Mouse (Mus musculus): ENCODE results near the gene Mcts1. TPM values are rescaled to one million over a fixed set of nuclear protein-coding genes. Genes with fewer than 3 reads are reported as not detected.
A peak's percentile ranks its signal among the peaks of the same experiment; 100 is the strongest.

Mcts1 gene
- polyA plus RNA-seq (2015; fragmentation: Nextera tagmentation; extraction: Ambion mirVana) = 163 and 167 TPM in 2 replicates

DNA sequence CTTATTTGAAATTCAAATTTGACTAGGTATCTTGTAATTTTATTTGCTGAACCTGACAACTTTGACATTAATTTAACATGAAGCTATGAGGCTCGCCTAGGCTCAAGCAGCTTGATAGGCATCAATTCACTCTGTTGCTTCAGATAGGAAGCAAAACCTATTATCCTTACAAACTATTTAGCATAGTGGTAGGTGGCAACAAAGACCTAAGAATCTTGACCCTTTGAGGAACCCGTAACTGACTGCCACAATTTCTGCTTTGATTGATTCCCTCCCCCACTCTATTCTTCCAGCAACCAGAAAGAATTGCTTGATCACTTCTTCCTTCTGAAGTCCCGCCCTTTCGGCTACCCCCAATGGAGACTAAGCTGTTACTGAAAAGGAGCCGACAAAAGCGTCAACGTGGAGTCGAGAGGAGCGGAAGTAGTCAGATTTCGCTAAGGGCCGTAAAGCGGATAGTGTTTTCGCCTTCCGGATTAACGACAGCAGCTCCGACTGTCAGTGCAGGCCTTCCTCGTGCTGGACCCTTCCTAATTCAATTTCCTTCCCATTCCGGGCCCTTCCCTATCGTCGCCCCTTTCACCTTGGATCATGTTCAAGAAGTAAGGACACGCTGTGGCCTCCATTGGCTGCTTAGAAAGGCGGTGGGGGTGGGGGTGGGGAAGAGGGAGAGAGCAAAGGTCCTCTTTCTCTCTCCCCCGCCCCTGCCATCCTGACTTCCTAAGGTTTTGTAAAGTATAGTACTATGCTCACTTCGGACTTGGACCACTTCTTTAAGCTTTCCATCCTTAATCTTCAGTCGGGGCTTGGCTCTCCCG, at the start of gene Mcts1:
Gene Mcts1 (plus strand): TSS at position 402 of the 818 bp plus-strand sequence.
- ATAC-seq = peak; percentile 95
- no peaks in the 10 kb centered on the region for H3K9me3 ChIP-seq (ENCODE audit: control insufficient read depth, low read length)
- H3K4me1 ChIP-seq (replicated peaks; ENCODE audit: control insufficient read depth, insufficient read depth, low read length) = no peaks in the 10 kb centered on the region
- H3K9ac ChIP-seq (replicated peaks; ENCODE audit: low read depth, low read length) = peak within 1 kb of the TSS; percentile 64
- no peaks in the 10 kb centered on the region for H3K36me3 ChIP-seq (ENCODE audit: control insufficient read depth, insufficient read depth)
- peak within 1 kb of the TSS; percentile 86 for H3K27ac ChIP-seq (ENCODE audit: low read length)
- no peaks in the 10 kb centered on the region for H3K27me3 ChIP-seq (replicated peaks; ENCODE audit: control insufficient read depth, insufficient read depth, low read length)
- H3K4me2 ChIP-seq (ENCODE audit: low read length) = peak within 1 kb of the TSS; percentile 65
- 13% methylated on average over 23 of the region's 26 CpGs for WGBS
- H3K4me3 ChIP-seq (replicated peaks; ENCODE audit: low read length) = peak within 1 kb of the TSS; percentile 56

DNA sequence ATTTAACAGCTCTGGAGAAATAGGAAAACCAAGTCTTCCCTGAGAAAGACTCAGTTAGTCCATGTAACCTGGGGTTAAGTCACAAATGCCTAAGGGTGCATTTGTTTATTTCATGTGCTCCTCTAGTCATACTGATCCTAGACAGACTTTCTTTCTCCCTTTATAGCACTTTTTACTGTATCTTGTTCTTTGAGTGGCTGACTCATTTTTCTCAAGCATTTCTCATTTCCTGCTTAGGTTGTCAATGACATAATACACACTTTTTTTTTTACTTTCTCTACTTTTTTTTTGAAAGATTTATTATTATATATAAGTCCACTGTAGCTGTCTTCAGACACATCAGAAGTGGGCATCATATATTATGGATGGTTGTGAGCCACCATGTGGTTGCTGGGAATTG, 47.1 kb upstream of the Mcts1 start:
- H3K27me3 ChIP-seq (replicated peaks; ENCODE audit: control insufficient read depth, insufficient read depth, low read length) = no peaks in the 10 kb centered on the region
- no peak for ATAC-seq
- no peaks in the 10 kb centered on the region for H3K4me1 ChIP-seq (replicated peaks; ENCODE audit: control insufficient read depth, insufficient read depth, low read length)
- H3K36me3 ChIP-seq (ENCODE audit: control insufficient read depth, insufficient read depth) = no peaks in the 10 kb centered on the region
- H3K9ac ChIP-seq (replicated peaks; ENCODE audit: low read depth, low read length) = no peak overlapping the region
- H3K4me2 ChIP-seq (ENCODE audit: low read length) = no peak overlapping the region
- H3K4me3 ChIP-seq (replicated peaks; ENCODE audit: low read length) = no peak overlapping the region
- no peak overlapping the region for H3K27ac ChIP-seq (ENCODE audit: low read length)
- H3K9me3 ChIP-seq (ENCODE audit: control insufficient read depth, low read length) = no peaks in the 10 kb centered on the region

DNA sequence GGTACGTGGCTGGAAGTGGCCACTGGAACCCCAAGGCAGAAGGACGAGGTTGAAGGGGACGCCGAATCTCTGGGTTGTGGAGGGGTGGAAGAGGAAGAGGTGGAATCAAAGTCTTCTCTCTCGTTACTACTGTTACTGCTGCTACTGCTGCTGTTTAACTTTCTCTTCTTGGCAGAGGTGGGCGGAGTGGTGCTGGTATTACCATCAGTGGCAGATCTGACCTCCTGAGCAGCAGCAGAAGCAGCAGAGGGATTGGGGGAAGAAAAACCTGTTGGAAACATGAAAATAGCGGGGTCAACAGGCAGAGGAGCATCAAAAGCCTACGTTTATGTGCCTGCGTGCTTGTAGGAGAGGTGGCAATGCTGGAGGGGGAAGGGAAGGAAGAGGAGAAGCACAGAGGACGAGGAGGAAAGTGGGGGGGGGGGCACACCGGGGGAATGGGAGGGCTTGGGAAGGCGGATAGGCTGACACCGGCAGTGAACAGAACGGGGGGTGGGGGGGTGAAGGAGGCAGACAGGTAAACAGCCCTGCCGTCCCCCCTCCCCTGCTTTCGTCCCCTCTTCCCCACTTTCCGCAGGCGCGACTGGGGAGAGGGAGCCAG, 36.3 kb upstream of the Mcts1 start:
- 17% methylated on average over 9 of the region's 19 CpGs for WGBS
- peak overlapping the region; percentile 93 for H3K27ac ChIP-seq (ENCODE audit: low read length)
- peaks cover 6% of the 10 kb centered on the region; the same call in 1 of the 2 replicates for H3K4me1 ChIP-seq (replicated peaks; ENCODE audit: control insufficient read depth, insufficient read depth, low read length)
- ATAC-seq = peak; percentile 34
- H3K4me2 ChIP-seq (ENCODE audit: low read length) = peak overlapping the region; percentile 71
- no peaks in the 10 kb centered on the region for H3K9me3 ChIP-seq (ENCODE audit: control insufficient read depth, low read length)
- no peaks in the 10 kb centered on the region for H3K27me3 ChIP-seq (replicated peaks; ENCODE audit: control insufficient read depth, insufficient read depth, low read length)
- H3K4me3 ChIP-seq (replicated peaks; ENCODE audit: low read length) = peak overlapping the region; percentile 56
- peak overlapping the region; percentile 69 for H3K9ac ChIP-seq (replicated peaks; ENCODE audit: low read depth, low read length)
- no peaks in the 10 kb centered on the region for H3K36me3 ChIP-seq (ENCODE audit: control insufficient read depth, insufficient read depth)

DNA sequence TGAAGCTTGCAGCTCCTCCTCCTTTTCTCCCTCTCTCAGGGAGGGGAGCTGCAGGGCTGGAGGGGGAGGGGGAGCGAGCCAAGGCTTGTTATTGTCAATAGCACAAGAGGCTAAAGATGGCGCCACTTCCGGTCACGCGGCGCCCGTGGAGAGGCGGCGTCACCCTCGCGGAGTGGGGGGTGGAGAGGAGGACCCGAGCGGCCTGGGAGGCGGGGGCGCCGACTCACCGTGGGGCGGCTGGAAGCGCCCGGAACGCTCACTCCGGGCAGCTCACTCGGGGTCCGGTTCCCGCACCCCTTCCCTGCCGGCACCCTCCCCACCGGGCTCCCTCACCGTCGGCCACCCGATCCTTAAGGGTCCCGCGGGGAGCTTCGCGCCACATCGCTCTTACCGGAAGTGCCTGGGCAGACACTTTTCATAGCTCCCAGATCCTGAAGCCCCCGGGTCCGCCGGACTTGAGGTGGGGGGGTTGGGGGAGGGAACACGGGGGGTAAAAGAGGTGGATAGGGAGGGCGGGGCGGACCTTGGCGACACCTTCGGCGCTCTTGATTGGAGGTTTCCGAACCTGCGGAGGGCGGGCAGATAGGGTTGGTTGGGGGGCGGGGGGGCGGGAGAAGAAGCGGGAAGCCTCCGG, 35.7 kb upstream of the Mcts1 start:
- peak overlapping the region; percentile 56 for H3K4me3 ChIP-seq (replicated peaks; ENCODE audit: low read length)
- peak overlapping the region; percentile 71 for H3K4me2 ChIP-seq (ENCODE audit: low read length)
- H3K4me1 ChIP-seq (replicated peaks; ENCODE audit: control insufficient read depth, insufficient read depth, low read length) = peaks cover 6% of the 10 kb centered on the region; the same call in 1 of the 2 replicates
- peak overlapping the region; percentile 69 for H3K9ac ChIP-seq (replicated peaks; ENCODE audit: low read depth, low read length)
- ATAC-seq = peak; percentile 95
- H3K9me3 ChIP-seq (ENCODE audit: control insufficient read depth, low read length) = no peaks in the 10 kb centered on the region
- no peaks in the 10 kb centered on the region for H3K27me3 ChIP-seq (replicated peaks; ENCODE audit: control insufficient read depth, insufficient read depth, low read length)
- peak overlapping the region; percentile 93 for H3K27ac ChIP-seq (ENCODE audit: low read length)
- H3K36me3 ChIP-seq (ENCODE audit: control insufficient read depth, insufficient read depth) = no peaks in the 10 kb centered on the region
- 23% methylated on average over 30 of the region's 52 CpGs for WGBS

DNA sequence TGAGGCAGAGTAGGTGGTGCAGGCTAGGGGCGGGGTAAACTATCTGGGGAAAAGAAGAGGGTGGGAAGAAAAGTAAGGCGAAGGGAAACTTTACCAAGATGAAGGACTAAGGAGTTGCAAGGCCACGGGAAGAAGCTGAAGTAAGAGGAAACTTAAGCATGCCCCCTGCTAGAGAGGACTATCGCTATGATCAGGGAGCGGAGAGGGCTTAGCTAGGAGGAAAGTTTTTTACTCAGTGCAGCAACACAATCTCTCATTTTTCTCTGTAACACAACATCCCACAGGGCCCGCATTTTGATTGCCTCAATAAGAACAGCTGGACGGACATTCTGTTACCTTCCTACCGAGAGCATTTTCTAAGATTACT, 35.2 kb upstream of the Mcts1 start:
- Histone ChIP-seq H3K4me2 (ENCODE audit: low read length) (peak overlapping the region; percentile 47), H3K9ac (replicated peaks; ENCODE audit: low read depth, low read length) (peak overlapping the region; percentile 69), H3K9me3 (ENCODE audit: control insufficient read depth, low read length) (no peaks in the 10 kb centered on the region), H3K27ac (ENCODE audit: low read length) (peak overlapping the region; percentile 33; the same call in 1 of the 2 replicates), H3K27me3 (replicated peaks; ENCODE audit: control insufficient read depth, insufficient read depth, low read length) (no peaks in the 10 kb centered on the region), H3K4me3 (replicated peaks; ENCODE audit: low read length) (peak overlapping the region; percentile 56), H3K36me3 (ENCODE audit: control insufficient read depth, insufficient read depth) (no peaks in the 10 kb centered on the region), H3K4me1 (replicated peaks; ENCODE audit: control insufficient read depth, insufficient read depth, low read length) (peaks cover 6% of the 10 kb centered on the region; the same call in 1 of the 2 replicates)
- ATAC-seq = no peak
- WGBS = 13% methylated on average over 8 of the region's 8 CpGs

DNA sequence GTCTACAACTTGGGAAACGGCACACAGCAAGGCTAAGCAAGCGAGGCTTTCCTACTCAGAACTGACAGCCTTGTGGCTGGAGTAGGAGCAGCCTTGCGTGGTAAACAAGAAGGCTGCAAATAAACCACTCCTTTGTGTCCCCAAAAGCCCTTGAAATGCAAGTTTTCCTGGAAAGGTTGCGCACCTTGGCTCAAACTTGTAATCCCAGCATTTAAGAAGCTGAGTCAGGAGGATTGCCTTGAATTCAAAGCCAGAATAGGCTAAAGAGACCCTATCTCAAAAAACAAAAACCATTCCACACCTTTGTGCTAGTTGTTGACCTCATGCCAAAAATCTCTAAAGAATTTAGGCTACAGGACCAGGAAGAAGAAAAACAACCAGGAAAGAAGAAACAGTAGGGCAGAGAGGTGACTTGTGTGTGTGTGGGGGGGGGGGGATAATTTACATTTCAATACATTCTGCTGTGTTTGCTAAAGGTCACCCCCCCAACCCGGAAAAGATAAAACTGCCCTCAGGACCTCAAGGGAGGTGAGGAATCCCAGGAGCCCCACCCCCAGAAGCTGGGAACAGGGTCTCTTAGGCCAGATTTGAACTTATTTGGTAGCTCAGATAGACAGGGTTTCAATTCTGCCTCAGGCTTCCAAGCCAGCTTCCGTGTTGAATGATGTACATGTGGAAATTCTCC, 33.7 kb upstream of the Mcts1 start:
- Histone ChIP-seq H3K4me3 (replicated peaks; ENCODE audit: low read length) (no peak overlapping the region), H3K27ac (ENCODE audit: low read length) (no peak overlapping the region), H3K9ac (replicated peaks; ENCODE audit: low read depth, low read length) (no peak overlapping the region), H3K27me3 (replicated peaks; ENCODE audit: control insufficient read depth, insufficient read depth, low read length) (no peaks in the 10 kb centered on the region), H3K36me3 (ENCODE audit: control insufficient read depth, insufficient read depth) (no peaks in the 10 kb centered on the region), H3K4me2 (ENCODE audit: low read length) (no peak overlapping the region), H3K4me1 (replicated peaks; ENCODE audit: control insufficient read depth, insufficient read depth, low read length) (peaks cover 6% of the 10 kb centered on the region; the same call in 1 of the 2 replicates), H3K9me3 (ENCODE audit: control insufficient read depth, low read length) (no peaks in the 10 kb centered on the region)
- ATAC-seq = no peak
- 79% methylated on average over 6 of the region's 6 CpGs for WGBS

DNA sequence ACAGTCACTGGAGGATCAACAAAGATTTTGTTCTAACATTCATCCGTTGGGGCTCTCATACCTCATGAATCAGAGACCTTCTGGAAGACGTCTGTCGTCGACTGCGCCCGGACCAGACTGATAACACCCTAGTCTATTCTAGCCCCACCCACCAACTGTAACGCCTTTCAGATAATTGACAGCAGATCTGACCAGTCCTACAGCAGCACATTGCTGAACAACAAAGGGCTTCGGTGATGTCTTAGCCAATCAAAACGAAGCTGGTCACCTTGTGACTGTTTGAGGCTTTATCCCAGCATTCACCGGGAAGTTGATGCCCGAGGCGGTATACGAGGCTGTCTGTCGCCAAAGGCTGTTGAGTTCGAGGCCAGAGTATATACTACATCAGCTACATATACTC, 24.3 kb upstream of the Mcts1 start, which contains the start of gene Cul4b:
Gene Cul4b (minus strand): TSS at position 119 of the 400 bp plus-strand sequence.
- WGBS = 91% methylated on average over 15 of the region's 15 CpGs
- no peaks in the 10 kb centered on the region for H3K4me1 ChIP-seq (replicated peaks; ENCODE audit: control insufficient read depth, insufficient read depth, low read length)
- H3K9me3 ChIP-seq (ENCODE audit: control insufficient read depth, low read length) = no peaks in the 10 kb centered on the region
- no peak within 1 kb of the TSS for H3K4me3 ChIP-seq (replicated peaks; ENCODE audit: low read length)
- no peaks in the 10 kb centered on the region for H3K27me3 ChIP-seq (replicated peaks; ENCODE audit: control insufficient read depth, insufficient read depth, low read length)
- H3K9ac ChIP-seq (replicated peaks; ENCODE audit: low read depth, low read length) = no peak within 1 kb of the TSS
- H3K27ac ChIP-seq (ENCODE audit: low read length) = no peak within 1 kb of the TSS
- no peaks in the 10 kb centered on the region for H3K36me3 ChIP-seq (ENCODE audit: control insufficient read depth, insufficient read depth)
- H3K4me2 ChIP-seq (ENCODE audit: low read length) = no peak within 1 kb of the TSS
- ATAC-seq = no peak

DNA sequence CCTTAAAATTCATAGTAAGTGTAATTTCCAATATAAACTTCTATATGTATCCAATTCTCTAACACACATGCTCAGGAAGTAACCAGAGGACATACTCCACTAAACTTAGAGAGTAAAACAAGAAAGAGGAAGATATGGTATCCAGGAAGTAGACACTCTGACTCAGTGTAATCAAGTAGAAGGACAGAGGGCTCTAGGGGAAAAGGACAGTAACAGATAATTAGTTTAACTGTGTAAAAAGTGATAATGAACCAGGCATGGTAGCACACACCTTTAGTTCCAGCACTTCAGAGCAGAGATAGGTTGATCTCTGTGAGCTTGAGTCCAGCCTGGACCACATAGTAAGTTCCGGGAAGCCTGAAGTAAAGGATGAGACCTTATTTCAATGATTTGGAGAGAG, 19.2 kb upstream of the Mcts1 start:
- no peaks in the 10 kb centered on the region for H3K27me3 ChIP-seq (replicated peaks; ENCODE audit: control insufficient read depth, insufficient read depth, low read length)
- no peaks in the 10 kb centered on the region for H3K4me1 ChIP-seq (replicated peaks; ENCODE audit: control insufficient read depth, insufficient read depth, low read length)
- H3K9ac ChIP-seq (replicated peaks; ENCODE audit: low read depth, low read length) = no peak overlapping the region
- H3K36me3 ChIP-seq (ENCODE audit: control insufficient read depth, insufficient read depth) = no peaks in the 10 kb centered on the region
- no peak overlapping the region for H3K27ac ChIP-seq (ENCODE audit: low read length)
- H3K4me2 ChIP-seq (ENCODE audit: low read length) = no peak overlapping the region
- 90% methylated on average over 1 of the region's 1 CpGs for WGBS
- H3K4me3 ChIP-seq (replicated peaks; ENCODE audit: low read length) = no peak overlapping the region
- ATAC-seq = no peak
- H3K9me3 ChIP-seq (ENCODE audit: control insufficient read depth, low read length) = no peaks in the 10 kb centered on the region

DNA sequence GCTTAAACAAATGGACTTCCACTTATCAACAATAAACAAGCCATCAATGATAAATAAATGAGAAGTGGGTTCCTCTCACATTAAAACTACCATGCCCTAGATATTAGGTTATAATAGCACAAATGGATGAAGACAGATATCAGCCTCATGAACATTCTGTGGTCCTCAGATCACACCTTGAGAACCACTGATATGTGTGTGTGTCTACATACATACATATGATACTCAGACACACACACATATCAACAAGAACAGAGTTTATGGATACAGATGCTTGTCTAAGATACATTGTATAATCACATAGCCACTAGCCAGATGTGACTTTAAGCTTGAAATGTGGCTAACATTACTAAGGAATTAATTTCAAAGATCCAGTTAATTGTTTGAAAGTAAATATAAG, 17.1 kb upstream of the Mcts1 start:
- Histone ChIP-seq H3K9me3 (ENCODE audit: control insufficient read depth, low read length) (no peaks in the 10 kb centered on the region), H3K4me1 (replicated peaks; ENCODE audit: control insufficient read depth, insufficient read depth, low read length) (no peaks in the 10 kb centered on the region), H3K4me2 (ENCODE audit: low read length) (no peak overlapping the region), H3K4me3 (replicated peaks; ENCODE audit: low read length) (no peak overlapping the region), H3K9ac (replicated peaks; ENCODE audit: low read depth, low read length) (no peak overlapping the region), H3K27ac (ENCODE audit: low read length) (no peak overlapping the region), H3K27me3 (replicated peaks; ENCODE audit: control insufficient read depth, insufficient read depth, low read length) (no peaks in the 10 kb centered on the region), H3K36me3 (ENCODE audit: control insufficient read depth, insufficient read depth) (no peaks in the 10 kb centered on the region)
- no peak for ATAC-seq

Measured in forebrain, embryonic 16.5 days (tissue).